Mouse (Mus musculus) erythroblast, embryonic 14.5 days (primary cell): ENCODE measurements around the gene Unkl.

Experiments
- GATA1 ChIP-seq: IDR thresholded peaks from 2 replicates; pipeline ENCODE4 v1.6.1; 2012; ENCODE audit warnings: low read length, inconsistent platforms, mixed read lengths
- TAL1 ChIP-seq: IDR thresholded peaks from 3 replicates; pipeline ENCODE4 v1.6.1; 2012; ENCODE audit warnings: low read length, inconsistent platforms, mixed read lengths

DNA sequence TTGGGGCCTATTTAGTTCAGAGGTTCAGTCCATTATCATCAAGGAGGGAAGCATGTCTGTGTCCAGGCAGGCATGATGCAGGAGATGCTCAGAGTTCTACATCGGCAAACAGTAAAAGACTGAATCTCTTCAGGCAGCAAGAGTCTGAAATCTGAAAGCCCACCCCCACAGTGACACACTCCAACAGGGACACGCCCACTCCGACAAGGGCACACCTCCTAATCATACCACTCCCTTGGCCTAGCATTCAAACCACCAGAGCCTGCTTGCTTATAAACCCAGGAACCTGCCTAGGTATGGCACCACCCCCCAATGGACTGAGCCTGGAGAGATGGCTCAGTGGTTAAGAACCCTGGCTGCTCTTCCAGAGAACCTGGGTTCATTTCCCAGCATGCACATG lies 27.2 kb downstream of the Unkl start:
- no peak for TF ChIP-seq TAL1
- TF ChIP-seq GATA1, result no peak
